Mouse (Mus musculus): ENCODE measurements at regions not wholly inside any gene's neighbourhood (a gene's known extent, or its start where the extent isn't known, plus 50 kb on each side); places are given as distances from the start of the nearest gene placed in this dataset.

GRCm38 (mm10) chr1:57665724-57666123 is 108.2 kb upstream of the Spats2l start:
- Histone ChIP-seq H3K9ac (ENCODE audit: low read length) (no peak overlapping the region), H3K4me2 (ENCODE audit: low read depth, low read length) (no peak overlapping the region), H3K36me3 (ENCODE audit: control insufficient read depth, insufficient read depth) (no peaks in the 10 kb centered on the region), H3K4me1 (ENCODE audit: control insufficient read depth, insufficient read depth, low read length) (peaks cover 3% of the 10 kb centered on the region; the same call in 1 of the 2 replicates), H3K27me3 (ENCODE audit: control insufficient read depth, insufficient read depth, low read length) (no peaks in the 10 kb centered on the region), H3K4me3 (ENCODE audit: low read length) (no peak overlapping the region), H3K9me3 (replicated peaks; ENCODE audit: control insufficient read depth, low read length) (no peaks in the 10 kb centered on the region), H3K27ac (ENCODE audit: low read length) (no peak overlapping the region)
- 54% methylated on average over 3 of the region's 3 CpGs for WGBS
- ATAC-seq (replicated peaks; ENCODE audit: extremely low read depth, insufficient read depth, low FRiP score) = no peak

- Histone ChIP-seq H3K4me3 (ENCODE audit: low read length) (no peak overlapping the region), H3K36me3 (ENCODE audit: control insufficient read depth, insufficient read depth) (no peaks in the 10 kb centered on the region), H3K9ac (ENCODE audit: low read length) (no peak overlapping the region), H3K27me3 (ENCODE audit: control insufficient read depth, insufficient read depth, low read length) (no peaks in the 10 kb centered on the region), H3K9me3 (replicated peaks; ENCODE audit: control insufficient read depth, low read length) (no peaks in the 10 kb centered on the region), H3K27ac (ENCODE audit: low read length) (no peak overlapping the region), H3K4me2 (ENCODE audit: low read depth, low read length) (no peak overlapping the region), H3K4me1 (ENCODE audit: control insufficient read depth, insufficient read depth, low read length) (peaks cover 3% of the 10 kb centered on the region; the same call in 1 of the 2 replicates)
- 32% methylated on average over 6 of the region's 6 CpGs for WGBS
- no peak for ATAC-seq (replicated peaks; ENCODE audit: extremely low read depth, insufficient read depth, low FRiP score)
Observed at GRCm38 (mm10) chr1:57666179-57666693, 107.7 kb upstream of the Spats2l start.

GRCm38 (mm10) chr1:57673415-57673814 is 100.5 kb upstream of the Spats2l start:
- no peak overlapping the region for H3K9ac ChIP-seq (ENCODE audit: low read length)
- no peaks in the 10 kb centered on the region for H3K4me1 ChIP-seq (ENCODE audit: control insufficient read depth, insufficient read depth, low read length)
- WGBS = 61% methylated on average over 2 of the region's 2 CpGs
- no peak for ATAC-seq (replicated peaks; ENCODE audit: extremely low read depth, insufficient read depth, low FRiP score)
- no peak overlapping the region for H3K4me3 ChIP-seq (ENCODE audit: low read length)
- no peak overlapping the region for H3K27ac ChIP-seq (ENCODE audit: low read length)
- H3K27me3 ChIP-seq (ENCODE audit: control insufficient read depth, insufficient read depth, low read length) = no peaks in the 10 kb centered on the region
- no peak overlapping the region for H3K4me2 ChIP-seq (ENCODE audit: low read depth, low read length)
- H3K36me3 ChIP-seq (ENCODE audit: control insufficient read depth, insufficient read depth) = no peaks in the 10 kb centered on the region
- no peaks in the 10 kb centered on the region for H3K9me3 ChIP-seq (replicated peaks; ENCODE audit: control insufficient read depth, low read length)

GRCm38 (mm10) chr1:57673957-57674699 is 99.8 kb upstream of the Spats2l start:
- Histone ChIP-seq H3K9me3 (replicated peaks; ENCODE audit: control insufficient read depth, low read length) (peaks cover 3% of the 10 kb centered on the region; the same call in 1 of the 2 replicates), H3K36me3 (ENCODE audit: control insufficient read depth, insufficient read depth) (no peaks in the 10 kb centered on the region), H3K27ac (ENCODE audit: low read length) (no peak overlapping the region), H3K4me1 (ENCODE audit: control insufficient read depth, insufficient read depth, low read length) (no peaks in the 10 kb centered on the region), H3K9ac (ENCODE audit: low read length) (no peak overlapping the region), H3K4me2 (ENCODE audit: low read depth, low read length) (no peak overlapping the region), H3K4me3 (ENCODE audit: low read length) (no peak overlapping the region), H3K27me3 (ENCODE audit: control insufficient read depth, insufficient read depth, low read length) (no peaks in the 10 kb centered on the region)
- 69% methylated on average over 7 of the region's 7 CpGs for WGBS
- ATAC-seq (replicated peaks; ENCODE audit: extremely low read depth, insufficient read depth, low FRiP score) = no peak

GRCm38 (mm10) chr1:57684387-57685162 is 89.4 kb upstream of the Spats2l start:
- H3K27ac ChIP-seq (ENCODE audit: low read length) = no peak overlapping the region
- no peak for ATAC-seq (replicated peaks; ENCODE audit: extremely low read depth, insufficient read depth, low FRiP score)
- no peaks in the 10 kb centered on the region for H3K4me1 ChIP-seq (ENCODE audit: control insufficient read depth, insufficient read depth, low read length)
- 75% methylated on average over 14 of the region's 14 CpGs for WGBS
- H3K4me3 ChIP-seq (ENCODE audit: low read length) = no peak overlapping the region
- H3K9me3 ChIP-seq (replicated peaks; ENCODE audit: control insufficient read depth, low read length) = peaks cover 3% of the 10 kb centered on the region; the same call in 1 of the 2 replicates
- H3K9ac ChIP-seq (ENCODE audit: low read length) = no peak overlapping the region
- H3K4me2 ChIP-seq (ENCODE audit: low read depth, low read length) = no peak overlapping the region
- no peaks in the 10 kb centered on the region for H3K27me3 ChIP-seq (ENCODE audit: control insufficient read depth, insufficient read depth, low read length)
- H3K36me3 ChIP-seq (ENCODE audit: control insufficient read depth, insufficient read depth) = no peaks in the 10 kb centered on the region

- H3K9me3 ChIP-seq (replicated peaks; ENCODE audit: control insufficient read depth, low read length) = peaks cover 3% of the 10 kb centered on the region; the same call in 1 of the 2 replicates
- no peak for ATAC-seq (replicated peaks; ENCODE audit: extremely low read depth, insufficient read depth, low FRiP score)
- no peaks in the 10 kb centered on the region for H3K27me3 ChIP-seq (ENCODE audit: control insufficient read depth, insufficient read depth, low read length)
- no peak overlapping the region for H3K4me3 ChIP-seq (ENCODE audit: low read length)
- H3K4me2 ChIP-seq (ENCODE audit: low read depth, low read length) = no peak overlapping the region
- H3K27ac ChIP-seq (ENCODE audit: low read length) = no peak overlapping the region
- no peaks in the 10 kb centered on the region for H3K36me3 ChIP-seq (ENCODE audit: control insufficient read depth, insufficient read depth)
- no peak overlapping the region for H3K9ac ChIP-seq (ENCODE audit: low read length)
- no peaks in the 10 kb centered on the region for H3K4me1 ChIP-seq (ENCODE audit: control insufficient read depth, insufficient read depth, low read length)
Observed at GRCm38 (mm10) chr1:57689253-57689652, 84.7 kb upstream of the Spats2l start.

- Histone ChIP-seq H3K9me3 (replicated peaks; ENCODE audit: control insufficient read depth, low read length) (no peaks in the 10 kb centered on the region), H3K36me3 (ENCODE audit: control insufficient read depth, insufficient read depth) (no peaks in the 10 kb centered on the region), H3K4me2 (ENCODE audit: low read depth, low read length) (no peak overlapping the region), H3K4me3 (ENCODE audit: low read length) (no peak overlapping the region), H3K4me1 (ENCODE audit: control insufficient read depth, insufficient read depth, low read length) (no peaks in the 10 kb centered on the region), H3K9ac (ENCODE audit: low read length) (no peak overlapping the region), H3K27me3 (ENCODE audit: control insufficient read depth, insufficient read depth, low read length) (no peaks in the 10 kb centered on the region), H3K27ac (ENCODE audit: low read length) (no peak overlapping the region)
- ATAC-seq (replicated peaks; ENCODE audit: extremely low read depth, insufficient read depth, low FRiP score) = no peak
- 74% methylated on average over 4 of the region's 4 CpGs for WGBS
Observed at GRCm38 (mm10) chr1:57707906-57708305, 66.1 kb upstream of the Spats2l start.

- no peak for ATAC-seq (replicated peaks; ENCODE audit: extremely low read depth, insufficient read depth, low FRiP score)
- H3K4me3 ChIP-seq (ENCODE audit: low read length) = no peak overlapping the region
- no peaks in the 10 kb centered on the region for H3K4me1 ChIP-seq (ENCODE audit: control insufficient read depth, insufficient read depth, low read length)
- no peak overlapping the region for H3K27ac ChIP-seq (ENCODE audit: low read length)
- no peaks in the 10 kb centered on the region for H3K27me3 ChIP-seq (ENCODE audit: control insufficient read depth, insufficient read depth, low read length)
- no peak overlapping the region for H3K9ac ChIP-seq (ENCODE audit: low read length)
- H3K36me3 ChIP-seq (ENCODE audit: control insufficient read depth, insufficient read depth) = no peaks in the 10 kb centered on the region
- WGBS = 48% methylated on average over 5 of the region's 5 CpGs
- H3K4me2 ChIP-seq (ENCODE audit: low read depth, low read length) = no peak overlapping the region
- H3K9me3 ChIP-seq (replicated peaks; ENCODE audit: control insufficient read depth, low read length) = no peaks in the 10 kb centered on the region
Observed at GRCm38 (mm10) chr1:57712916-57713503, 61.0 kb upstream of the Spats2l start.
